Mouse (Mus musculus) embryonic fibroblast, embryonic 13.5 days (primary cell): ENCODE measurements around the gene Srrm3.

Experiments used
- CTCF ChIP-seq: IDR thresholded peaks from 2 replicates; pipeline ENCODE4 v1.5.1; 2011; ENCODE audit warnings: mild to moderate bottlenecking, control low read depth, low read length, moderate library complexity, borderline replicate concordance; ENCODE audit not compliant: insufficient read depth
- POLR2A ChIP-seq: IDR thresholded peaks from 2 replicates; pipeline ENCODE4 v1.6.1; 2011; ENCODE audit warnings: low read depth, mild to moderate bottlenecking, control low read depth, low read length, moderate library complexity

DNA sequence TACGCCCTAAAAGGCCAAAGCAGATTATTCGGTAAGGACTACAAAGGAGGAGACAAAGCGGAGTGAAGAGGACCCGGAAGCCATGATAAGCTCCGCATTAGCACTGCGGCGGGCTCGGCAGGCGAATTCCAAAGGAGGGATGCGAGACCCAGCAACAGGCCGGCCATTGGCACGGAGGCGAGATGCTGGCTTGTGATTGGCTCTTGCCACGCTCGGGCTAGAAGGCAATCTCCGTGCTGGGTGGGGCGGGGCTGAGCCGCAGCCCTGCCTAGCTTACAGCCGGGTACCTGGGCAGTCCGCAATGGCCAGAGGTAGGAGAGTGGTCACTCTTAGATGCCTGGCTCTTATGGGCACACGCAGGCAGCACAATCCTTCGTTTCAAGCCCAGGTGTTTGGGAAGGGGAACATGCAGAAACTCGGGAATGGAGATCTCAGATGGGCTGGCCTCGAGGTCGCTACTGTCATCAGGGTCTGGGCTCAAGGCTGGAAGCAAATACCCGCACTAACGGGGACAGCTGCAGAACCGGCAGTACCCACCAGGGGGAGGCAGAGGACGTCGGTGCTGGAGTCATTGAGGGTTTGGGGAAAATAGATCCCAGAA, 97.0 kb downstream of the Srrm3 start:
- TF ChIP-seq CTCF, result peak; percentile 77
- TF ChIP-seq POLR2A, result peak; percentile 48
